Mouse (Mus musculus): Measurements from ENCODE around the gene Vasp.

- no peak for TF ChIP-seq CTCF (IDR thresholded peaks at IDR 0.05; ENCODE audit: insufficient read depth, low read length)
- TF ChIP-seq POLR2A (IDR thresholded peaks at IDR 0.05; ENCODE audit: borderline replicate concordance, extremely low read depth, low read depth, low read length): no peak
Observed at GRCm38 (mm10) chr7:19318676-19319075, 47.1 kb upstream of the Vasp start.
